Mouse (Mus musculus): ENCODE data around the gene Arntl.

Arntl gene

DNA sequence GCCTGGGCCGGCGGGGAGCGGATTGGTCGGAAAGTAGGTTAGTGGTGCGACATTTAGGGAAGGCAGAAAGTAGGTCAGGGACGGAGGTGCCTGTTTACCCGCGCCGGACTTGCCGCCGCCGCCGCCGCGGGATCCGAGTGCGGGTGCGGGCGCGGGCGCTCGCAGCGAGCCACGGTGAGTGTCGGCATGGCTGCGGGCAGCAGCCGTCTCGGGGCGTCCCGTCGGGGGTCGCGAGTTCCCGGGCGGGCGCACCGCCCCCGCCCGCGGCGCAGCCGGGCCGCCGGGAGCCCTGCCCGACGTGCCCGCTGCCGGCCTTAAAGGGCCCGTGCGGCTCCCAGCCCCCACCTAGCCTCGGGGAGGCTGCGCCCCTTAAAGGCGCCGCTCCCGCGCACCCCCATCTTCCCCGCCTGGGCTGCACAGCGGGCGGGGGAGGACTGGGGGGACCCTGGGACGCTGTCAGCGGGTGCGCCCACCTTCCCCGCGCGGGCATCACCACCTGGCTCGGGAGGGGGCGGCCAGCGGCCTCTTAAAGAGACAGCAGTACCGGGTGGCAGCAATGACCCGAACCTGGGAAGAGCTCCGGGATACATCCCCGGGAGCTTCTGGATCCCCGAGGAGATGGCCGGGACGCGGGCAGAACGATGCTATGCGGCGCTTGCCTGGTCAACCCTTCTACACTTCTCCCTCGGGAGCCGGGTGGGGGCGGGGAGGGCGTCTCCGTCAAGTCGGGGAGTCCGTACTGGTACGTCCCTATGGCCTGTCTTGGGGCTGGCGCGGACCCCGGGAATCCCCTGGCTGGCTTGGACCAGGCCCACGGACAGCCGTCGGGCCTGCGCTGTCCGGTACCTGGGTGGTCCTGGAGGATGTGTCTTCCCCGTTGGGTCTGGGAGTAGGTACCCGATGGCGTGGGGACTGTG is 464 bp downstream of the Arntl start:
- in situ Hi-C loops (cut with MboI; ENCODE audit: unreplicated experiment in 2 of 2): no loop called here

DNA sequence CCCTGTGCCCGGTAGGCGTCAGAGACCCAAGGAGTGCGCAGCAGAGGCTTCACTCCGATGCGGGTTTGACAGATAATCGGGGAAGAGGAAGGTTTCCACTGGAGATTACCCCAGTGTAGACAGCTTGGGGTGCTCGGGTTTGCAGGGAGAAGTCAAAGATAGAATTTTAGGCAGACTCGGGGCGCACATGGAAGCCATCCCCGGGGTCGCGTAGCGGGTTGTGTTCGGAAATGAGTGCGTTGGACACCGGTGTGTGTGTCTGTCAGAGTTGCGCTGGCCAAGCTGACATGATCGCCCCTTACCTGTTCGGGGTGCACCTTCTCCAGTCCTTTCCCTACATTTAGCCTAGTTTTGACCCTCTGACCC is 1.1 kb downstream of the Arntl start:
- in situ Hi-C loops (cut with MboI; ENCODE audit: unreplicated experiment in 2 of 2): no loop called here

DNA sequence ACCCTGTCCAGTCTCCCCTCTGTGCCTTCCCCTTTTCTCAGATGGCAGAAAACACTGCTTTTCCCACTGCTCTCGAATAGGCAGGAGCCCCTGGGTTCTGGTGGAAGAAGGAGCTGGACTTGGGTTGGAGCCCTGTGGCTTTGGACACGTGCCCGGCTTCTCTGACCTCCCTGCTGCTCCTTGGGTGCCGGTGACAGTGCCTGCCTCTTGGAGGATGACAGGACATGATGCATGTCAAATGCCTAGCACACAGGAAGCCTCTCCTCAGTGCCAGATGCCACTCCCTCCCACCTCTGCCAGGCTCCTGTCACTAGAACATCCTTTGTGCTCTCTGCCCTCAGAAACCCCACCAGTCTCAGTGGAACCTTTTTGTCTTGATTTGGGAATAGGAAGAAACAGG is 3.2 kb downstream of the Arntl start:
- in situ Hi-C loops (cut with MboI; ENCODE audit: unreplicated experiment in 2 of 2): no loop called here

DNA sequence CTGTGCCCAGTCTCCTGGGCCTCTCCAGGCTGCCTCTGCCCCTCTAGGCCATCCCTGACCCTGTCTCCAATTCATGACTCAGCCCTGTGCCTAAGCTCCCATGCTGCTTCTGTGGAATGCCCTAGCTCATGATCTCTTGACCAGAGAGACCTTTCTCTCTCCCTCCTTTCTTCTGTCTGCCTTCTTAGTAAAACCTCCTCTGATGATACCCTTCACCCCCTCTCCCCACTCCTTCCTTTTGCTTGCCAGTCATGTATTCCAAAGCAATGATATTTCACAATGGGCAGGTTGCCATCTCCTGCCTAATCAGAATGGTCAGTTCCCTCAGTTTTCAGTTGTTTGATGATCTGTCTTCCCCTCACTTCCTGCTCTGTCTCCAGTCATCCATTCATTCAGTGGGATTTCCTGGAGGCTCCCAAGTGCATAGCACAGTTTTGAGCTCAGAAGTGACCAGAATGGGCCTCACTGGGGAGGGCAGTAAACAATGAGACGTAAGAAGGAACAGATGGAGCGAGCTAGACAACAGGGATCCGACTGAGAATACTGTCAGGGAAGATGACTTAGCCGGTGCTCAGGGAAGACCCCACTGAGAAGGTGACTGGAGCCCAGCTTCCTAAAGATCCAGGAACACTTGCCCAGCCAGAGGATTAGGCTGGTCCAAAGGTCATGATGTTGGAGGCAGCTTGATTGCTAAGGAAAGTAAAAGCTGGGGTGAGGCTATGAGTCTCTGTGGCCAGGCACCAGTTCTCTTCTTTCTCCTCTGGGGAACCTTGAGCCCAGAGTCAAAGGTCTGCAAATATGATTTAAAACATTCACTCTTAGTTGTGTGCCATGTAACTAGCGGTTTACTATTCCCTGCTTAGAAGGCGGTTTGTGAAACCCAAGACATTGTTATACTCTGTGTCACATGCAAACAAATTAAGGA is 7.2 kb downstream of the Arntl start:
- in situ Hi-C loops (cut with MboI; ENCODE audit: unreplicated experiment in 2 of 2): no loop called here

DNA sequence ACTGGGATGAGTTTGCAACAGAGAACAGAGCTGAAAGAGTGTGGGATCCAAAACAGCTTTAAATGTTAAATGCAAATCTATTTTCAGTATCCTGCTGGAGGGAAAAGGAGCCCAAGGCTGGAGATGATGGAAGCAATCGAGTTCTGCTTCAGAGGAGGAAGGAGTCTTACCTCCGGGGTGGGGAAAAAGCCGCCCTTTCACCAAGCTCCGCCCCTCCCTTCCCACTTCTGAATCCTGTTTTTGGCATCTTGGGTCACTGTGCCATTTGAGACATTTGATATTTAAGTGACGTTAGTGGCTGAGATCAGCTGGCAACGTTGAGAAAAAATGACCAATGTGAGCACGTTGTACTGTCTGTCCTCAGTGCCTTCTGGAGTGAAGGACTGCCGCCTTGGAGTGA is 8.9 kb downstream of the Arntl start:
- in situ Hi-C loops (cut with MboI; ENCODE audit: unreplicated experiment in 2 of 2): no loop called here

- in situ Hi-C loops (cut with MboI; ENCODE audit: unreplicated experiment in 2 of 2): no loop called here
These were observed 12.2 kb downstream of the Arntl start for GRCm38 (mm10) chr7:113219416-113219815.

- in situ Hi-C loops (cut with MboI; ENCODE audit: unreplicated experiment in 2 of 2): no loop called here
These were observed 12.6 kb downstream of the Arntl start for GRCm38 (mm10) chr7:113219864-113220263.

GRCm38 (mm10) chr7:113220691-113221238 is 13.5 kb downstream of the Arntl start:
- in situ Hi-C loops (cut with MboI; ENCODE audit: unreplicated experiment in 2 of 2): no loop called here

- in situ Hi-C loops (cut with MboI; ENCODE audit: unreplicated experiment in 2 of 2): no loop called here
These were observed 15.6 kb downstream of the Arntl start for GRCm38 (mm10) chr7:113222821-113223220.

- in situ Hi-C loops (cut with MboI; ENCODE audit: unreplicated experiment in 2 of 2): no loop called here
These were observed 17.4 kb downstream of the Arntl start for GRCm38 (mm10) chr7:113224620-113225019.

GRCm38 (mm10) chr7:113228498-113228897 is 21.2 kb downstream of the Arntl start:
- in situ Hi-C loops (cut with MboI; ENCODE audit: unreplicated experiment in 2 of 2): no loop called here

GRCm38 (mm10) chr7:113236135-113236534 is 28.9 kb downstream of the Arntl start:
- in situ Hi-C loops (cut with MboI; ENCODE audit: unreplicated experiment in 2 of 2): no loop called here

GRCm38 (mm10) chr7:113238365-113238764 is 31.1 kb downstream of the Arntl start:
- in situ Hi-C loops (cut with MboI; ENCODE audit: unreplicated experiment in 2 of 2): no loop called here

DNA sequence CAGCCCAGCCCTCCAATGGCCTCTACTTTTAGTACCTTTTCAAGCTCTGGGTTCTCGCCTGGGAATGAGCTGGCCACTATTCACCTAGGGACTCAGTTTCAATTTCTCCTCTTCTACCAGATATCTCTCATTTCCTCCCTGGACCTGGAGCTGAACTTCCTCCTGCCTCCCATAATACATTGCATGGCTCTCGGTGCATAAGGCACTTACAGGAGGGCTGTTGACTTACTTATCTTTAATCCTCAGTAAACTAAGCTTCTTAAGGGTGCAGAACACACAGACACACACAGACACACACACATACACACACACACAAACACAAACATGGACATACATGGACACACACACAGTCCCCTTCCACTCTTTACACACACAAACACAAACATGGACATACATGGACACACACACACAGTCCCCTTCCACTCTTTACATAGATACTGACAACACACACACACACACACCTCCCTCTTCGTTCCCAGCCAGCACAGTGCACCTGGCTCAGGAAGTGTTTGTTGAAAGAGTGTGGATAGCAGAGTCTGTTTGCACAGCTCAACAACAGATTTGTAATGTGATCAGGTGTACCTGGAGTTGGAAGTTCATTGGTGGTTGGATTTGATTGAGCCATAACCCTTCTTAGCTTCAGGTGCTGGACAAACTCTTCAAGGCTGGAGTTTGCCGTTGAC is 32.3 kb downstream of the Arntl start:
- in situ Hi-C loops (cut with MboI; ENCODE audit: unreplicated experiment in 2 of 2): no loop called here

- in situ Hi-C loops (cut with MboI; ENCODE audit: unreplicated experiment in 2 of 2): no loop called here
These were observed 33.2 kb downstream of the Arntl start for GRCm38 (mm10) chr7:113240438-113240837.

- in situ Hi-C loops (cut with MboI; ENCODE audit: unreplicated experiment in 2 of 2): no loop called here
These were observed 34.8 kb downstream of the Arntl start for GRCm38 (mm10) chr7:113241901-113242661.

GRCm38 (mm10) chr7:113242688-113243087 is 35.4 kb downstream of the Arntl start:
- in situ Hi-C loops (cut with MboI; ENCODE audit: unreplicated experiment in 2 of 2): no loop called here

GRCm38 (mm10) chr7:113245144-113245543 is 37.9 kb downstream of the Arntl start:
- in situ Hi-C loops (cut with MboI; ENCODE audit: unreplicated experiment in 2 of 2): no loop called here

DNA sequence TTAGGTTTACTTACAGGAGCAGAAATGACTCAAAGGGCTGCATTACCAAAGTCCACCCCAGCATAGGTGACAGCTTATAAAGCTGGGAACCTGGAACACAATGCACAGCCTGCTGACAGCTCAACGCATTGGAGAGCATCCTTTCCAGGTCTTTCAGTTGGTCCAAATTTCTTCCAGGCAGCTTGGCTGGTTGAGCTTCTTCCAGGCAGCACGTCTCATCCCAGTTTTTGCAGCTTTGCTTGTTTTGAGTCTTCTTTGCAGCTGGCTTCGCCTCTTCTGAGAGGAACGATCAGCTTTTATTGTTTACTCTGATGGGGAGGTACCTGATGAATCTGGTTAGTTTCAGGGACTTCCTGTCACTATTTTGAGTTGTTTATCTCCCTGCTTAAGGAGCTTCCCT is 39.2 kb downstream of the Arntl start:
- in situ Hi-C loops (cut with MboI; ENCODE audit: unreplicated experiment in 2 of 2): no loop called here

DNA sequence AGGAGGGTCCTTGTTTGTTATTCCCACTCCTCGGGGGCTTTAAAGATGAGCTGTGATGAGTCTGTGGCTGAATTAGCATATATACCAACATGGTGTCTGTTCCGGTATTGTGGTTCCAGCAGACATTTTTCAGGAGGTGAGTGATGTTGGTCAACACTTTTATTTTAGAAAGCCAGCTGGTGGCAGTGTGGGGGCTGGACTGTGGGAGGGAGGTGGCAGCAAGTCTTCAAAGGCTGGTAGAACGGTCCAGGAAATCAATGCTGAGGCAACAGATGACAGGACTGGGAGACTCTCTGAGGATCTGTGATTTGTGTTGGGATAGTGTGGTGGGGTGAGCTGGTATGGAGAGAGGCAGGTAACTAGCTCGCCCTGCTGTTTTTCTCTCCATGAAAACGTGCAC is 39.9 kb downstream of the Arntl start:
- in situ Hi-C loops (cut with MboI; ENCODE audit: unreplicated experiment in 2 of 2): no loop called here
